Mouse (Mus musculus): ENCODE measurements around the gene Cxcl10. TPM values are rescaled to one million over a fixed set of nuclear protein-coding genes. Genes with fewer than 3 reads are reported as not detected.

The Cxcl10 gene
- not detected in 2 replicates for polyA plus RNA-seq (2012)

DNA sequence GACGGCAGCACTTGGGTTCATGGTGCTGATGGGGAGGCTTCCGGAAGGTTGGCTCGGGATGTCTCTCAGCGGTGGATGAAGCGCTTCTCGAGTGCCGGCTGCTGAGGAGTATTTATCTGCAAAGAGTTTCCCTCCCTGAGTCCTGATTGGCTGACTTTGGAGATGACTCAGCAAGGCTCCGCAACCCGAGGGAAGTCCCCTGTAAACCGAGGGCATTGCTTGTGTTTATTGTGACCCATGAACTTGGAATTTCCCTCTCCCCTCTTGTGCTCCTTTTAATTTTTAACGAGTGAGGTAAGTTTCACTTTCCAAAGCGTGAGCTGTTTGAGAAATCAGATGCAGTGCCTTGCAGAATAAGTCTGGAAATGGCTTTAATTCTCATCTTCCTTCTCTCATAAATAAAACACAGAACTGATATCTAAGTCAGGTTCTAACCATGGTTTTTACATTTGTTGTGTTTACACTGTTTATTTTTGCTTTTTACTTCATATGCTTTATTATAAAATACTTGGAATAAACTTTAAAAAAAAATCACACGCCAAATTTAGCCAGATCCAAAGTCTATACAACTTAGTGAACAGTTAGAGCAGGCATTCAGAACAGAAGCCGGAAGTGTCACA, at the start of gene Cxcl10:
Cxcl10 (minus strand) TSS at position 96 of the 620 bp plus-strand sequence.
- Histone ChIP-seq H3K9me3 (ENCODE audit: control insufficient read depth, low read length) (no peaks in the 10 kb centered on the region), H3K36me3 (ENCODE audit: control insufficient read depth) (no peaks in the 10 kb centered on the region), H3K27me3 (ENCODE audit: control insufficient read depth) (peaks cover 10% of the 10 kb centered on the region), H3K4me1 (ENCODE audit: control insufficient read depth) (peaks cover 24% of the 10 kb centered on the region), H3K4me3 (replicated peaks) (peak within 1 kb of the TSS; percentile 29)
- TF ChIP-seq GATA1 (IDR thresholded peaks at IDR 0.05; ENCODE audit: low read length), result no peak
- no peak for TF ChIP-seq TAL1 (IDR thresholded peaks at IDR 0.05; ENCODE audit: low read length)

DNA sequence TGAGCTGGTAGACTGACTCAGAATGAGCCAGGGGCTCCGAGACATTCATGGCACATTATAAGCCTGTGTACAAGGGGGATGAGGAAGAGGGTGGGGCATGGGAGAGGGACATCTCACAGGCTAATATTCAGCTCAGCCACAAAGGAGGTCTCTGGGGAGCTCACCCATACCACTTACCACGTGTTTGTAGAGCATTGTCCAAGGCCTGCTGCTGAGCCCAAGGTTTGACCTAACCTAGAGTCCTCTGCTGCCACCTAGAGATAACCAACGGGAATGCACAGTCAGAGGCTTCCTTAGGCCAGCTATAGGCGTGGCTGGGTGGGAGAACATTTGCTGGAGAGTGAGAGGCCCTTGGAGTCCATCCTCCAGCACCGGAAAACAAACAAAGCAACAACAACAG, 49.5 kb upstream of the Cxcl10 start:
- TF ChIP-seq GATA1 (IDR thresholded peaks at IDR 0.05; ENCODE audit: low read length) (no peak), TAL1 (IDR thresholded peaks at IDR 0.05; ENCODE audit: low read length) (no peak)
- Histone ChIP-seq H3K4me1 (ENCODE audit: control insufficient read depth) (peaks cover 46% of the 10 kb centered on the region), H3K9me3 (ENCODE audit: control insufficient read depth, low read length) (no peaks in the 10 kb centered on the region), H3K27me3 (ENCODE audit: control insufficient read depth) (peaks cover 8% of the 10 kb centered on the region), H3K36me3 (ENCODE audit: control insufficient read depth) (no peaks in the 10 kb centered on the region), H3K4me3 (replicated peaks) (no peak overlapping the region)

DNA sequence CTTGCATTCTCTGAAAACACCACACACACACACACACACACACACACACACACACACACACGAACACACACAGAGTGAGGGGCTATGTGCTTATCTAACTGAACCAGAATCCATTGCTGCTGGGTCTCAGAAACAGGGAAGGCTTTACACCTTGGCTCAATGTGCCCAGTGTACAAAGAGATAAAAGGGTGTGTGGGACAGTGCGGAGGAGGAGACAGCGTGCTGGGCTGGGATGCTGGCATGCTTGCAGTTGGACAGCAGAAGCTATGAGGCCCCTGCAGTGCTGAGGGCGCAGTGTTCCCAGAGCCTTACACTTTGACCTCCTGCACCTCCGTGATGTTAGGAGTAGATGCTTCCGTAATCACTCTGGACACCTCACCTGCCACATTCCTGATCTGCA, 47.8 kb upstream of the Cxcl10 start:
- peaks cover 25% of the 10 kb centered on the region for H3K27me3 ChIP-seq (ENCODE audit: control insufficient read depth)
- peaks cover 53% of the 10 kb centered on the region for H3K4me1 ChIP-seq (ENCODE audit: control insufficient read depth)
- no peaks in the 10 kb centered on the region for H3K36me3 ChIP-seq (ENCODE audit: control insufficient read depth)
- no peak for TF ChIP-seq GATA1 (IDR thresholded peaks at IDR 0.05; ENCODE audit: low read length)
- TF ChIP-seq TAL1 (IDR thresholded peaks at IDR 0.05; ENCODE audit: low read length), result peak; percentile 58; the same call in 2 of the 3 replicates
- H3K4me3 ChIP-seq (replicated peaks), result peak overlapping the region; percentile 1
- peaks cover 4% of the 10 kb centered on the region; the same call in 1 of the 2 replicates for H3K9me3 ChIP-seq (ENCODE audit: control insufficient read depth, low read length)

DNA sequence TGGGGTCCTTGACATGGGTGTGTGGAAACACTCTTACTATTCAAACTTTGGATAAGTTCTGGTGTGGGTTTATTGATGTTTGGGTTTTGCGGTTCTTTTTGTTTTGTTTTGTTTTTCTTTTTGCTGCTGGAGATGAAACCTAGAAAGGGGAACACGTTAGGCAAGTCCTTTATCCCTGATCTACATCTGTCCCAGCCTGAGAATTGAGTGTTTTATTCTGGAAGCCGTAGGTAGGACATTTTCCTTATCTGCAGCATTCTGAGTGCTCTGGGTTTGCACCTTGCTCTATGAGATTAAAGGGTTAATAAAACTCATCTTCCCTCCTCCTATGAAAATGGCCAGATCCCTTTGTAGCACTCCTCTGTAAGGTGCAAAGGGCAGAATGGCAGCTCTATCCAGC, 47.1 kb upstream of the Cxcl10 start:
- Histone ChIP-seq H3K4me3 (replicated peaks) (no peak overlapping the region), H3K9me3 (ENCODE audit: control insufficient read depth, low read length) (peaks cover 4% of the 10 kb centered on the region; the same call in 1 of the 2 replicates), H3K36me3 (ENCODE audit: control insufficient read depth) (no peaks in the 10 kb centered on the region), H3K27me3 (ENCODE audit: control insufficient read depth) (peaks cover 32% of the 10 kb centered on the region), H3K4me1 (ENCODE audit: control insufficient read depth) (peaks cover 53% of the 10 kb centered on the region)
- TF ChIP-seq TAL1 (IDR thresholded peaks at IDR 0.05; ENCODE audit: low read length) (no peak), GATA1 (IDR thresholded peaks at IDR 0.05; ENCODE audit: low read length) (no peak)

DNA sequence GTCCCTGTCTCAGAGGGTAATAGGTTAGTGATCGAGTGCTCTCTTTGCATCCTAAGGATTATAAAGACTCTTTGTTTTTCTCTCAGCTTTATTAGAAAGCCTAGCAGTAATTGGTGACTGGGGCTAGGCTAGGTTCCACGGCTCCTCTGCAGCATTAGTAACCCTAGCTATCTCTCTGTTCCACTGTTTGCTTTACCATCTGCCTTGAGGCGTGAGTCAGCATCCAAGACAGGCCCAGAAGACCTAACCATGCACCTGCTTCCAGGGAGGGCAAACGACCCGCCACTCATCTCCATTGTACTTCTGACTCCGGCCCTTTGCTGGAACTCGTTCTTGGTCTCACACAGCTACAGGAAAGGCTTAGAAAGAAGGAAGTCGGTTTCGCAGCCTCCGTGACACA, 45.2 kb upstream of the Cxcl10 start:
- Histone ChIP-seq H3K36me3 (ENCODE audit: control insufficient read depth) (no peaks in the 10 kb centered on the region), H3K4me3 (replicated peaks) (no peak overlapping the region), H3K27me3 (ENCODE audit: control insufficient read depth) (peaks cover 51% of the 10 kb centered on the region), H3K4me1 (ENCODE audit: control insufficient read depth) (peaks cover 53% of the 10 kb centered on the region), H3K9me3 (ENCODE audit: control insufficient read depth, low read length) (peaks cover 4% of the 10 kb centered on the region; the same call in 1 of the 2 replicates)
- no peak for TF ChIP-seq TAL1 (IDR thresholded peaks at IDR 0.05; ENCODE audit: low read length)
- TF ChIP-seq GATA1 (IDR thresholded peaks at IDR 0.05; ENCODE audit: low read length), result no peak

DNA sequence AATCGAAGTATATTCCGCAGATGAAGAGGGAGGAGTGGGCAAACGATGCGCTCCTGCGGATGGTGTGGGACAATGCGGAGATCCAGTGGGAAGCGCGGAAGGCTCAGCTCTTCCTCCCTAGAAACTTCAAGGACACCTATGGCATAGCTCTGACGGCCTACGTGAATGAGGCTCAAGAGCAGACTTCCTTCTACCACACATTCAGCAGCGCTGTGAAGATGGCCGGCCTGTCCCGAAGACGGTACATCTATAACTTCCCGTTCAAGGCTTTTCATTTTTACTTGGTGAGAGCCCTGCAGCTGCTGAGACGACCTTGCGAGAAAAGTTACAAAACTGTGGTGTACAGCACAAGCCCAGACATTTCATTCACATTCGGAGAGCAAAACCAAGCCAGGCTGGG, 43.9 kb upstream of the Cxcl10 start:
- Histone ChIP-seq H3K4me1 (ENCODE audit: control insufficient read depth) (peaks cover 41% of the 10 kb centered on the region), H3K27me3 (ENCODE audit: control insufficient read depth) (peaks cover 64% of the 10 kb centered on the region), H3K36me3 (ENCODE audit: control insufficient read depth) (no peaks in the 10 kb centered on the region), H3K4me3 (replicated peaks) (peak overlapping the region; percentile 44), H3K9me3 (ENCODE audit: control insufficient read depth, low read length) (peaks cover 4% of the 10 kb centered on the region; the same call in 1 of the 2 replicates)
- no peak for TF ChIP-seq GATA1 (IDR thresholded peaks at IDR 0.05; ENCODE audit: low read length)
- no peak for TF ChIP-seq TAL1 (IDR thresholded peaks at IDR 0.05; ENCODE audit: low read length)

DNA sequence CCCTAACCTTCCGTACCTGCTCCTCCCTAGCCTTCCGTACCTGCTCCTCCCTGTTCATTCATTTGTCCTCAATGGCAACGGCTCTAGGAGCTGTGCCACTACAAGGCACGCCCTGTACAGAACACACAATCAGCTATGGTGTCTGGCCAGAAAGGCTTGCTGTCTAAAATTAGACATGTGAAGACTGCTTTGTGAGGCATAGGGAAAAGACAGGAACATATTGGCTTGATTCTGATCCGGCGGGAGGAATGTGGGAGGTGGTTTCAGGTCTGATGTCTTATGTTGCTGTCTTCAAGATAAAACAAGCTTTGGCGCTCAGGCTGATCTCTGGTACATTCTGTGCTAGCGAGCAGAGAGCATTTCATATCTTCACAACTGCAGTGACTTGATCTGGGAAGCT, 41.9 kb upstream of the Cxcl10 start:
- TF ChIP-seq GATA1 (IDR thresholded peaks at IDR 0.05; ENCODE audit: low read length) (no peak), TAL1 (IDR thresholded peaks at IDR 0.05; ENCODE audit: low read length) (no peak)

DNA sequence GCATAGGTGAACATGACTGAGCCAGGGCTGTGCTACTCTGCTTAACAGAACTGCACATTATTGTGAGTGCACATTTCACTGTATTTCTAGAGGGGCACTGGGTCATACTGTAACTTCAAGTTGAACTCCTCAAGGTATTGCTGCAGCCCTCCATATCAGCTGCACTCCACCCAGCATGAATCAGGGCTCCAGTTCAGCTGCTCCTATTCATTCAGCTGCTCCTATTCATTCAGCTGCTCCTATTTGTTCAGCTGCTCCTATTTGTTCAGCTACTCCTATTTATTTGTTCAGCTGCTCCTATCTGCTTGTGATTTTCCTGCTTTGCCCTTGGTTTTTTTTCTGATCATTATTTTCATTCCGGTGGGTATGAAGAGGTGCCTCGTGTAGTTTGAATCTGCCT, 41.3 kb upstream of the Cxcl10 start:
- no peak overlapping the region for H3K4me3 ChIP-seq (replicated peaks)
- TF ChIP-seq TAL1 (IDR thresholded peaks at IDR 0.05; ENCODE audit: low read length) (no peak), GATA1 (IDR thresholded peaks at IDR 0.05; ENCODE audit: low read length) (no peak)
- no peaks in the 10 kb centered on the region for H3K36me3 ChIP-seq (ENCODE audit: control insufficient read depth)
- peaks cover 75% of the 10 kb centered on the region for H3K27me3 ChIP-seq (ENCODE audit: control insufficient read depth)
- peaks cover 4% of the 10 kb centered on the region; the same call in 1 of the 2 replicates for H3K9me3 ChIP-seq (ENCODE audit: control insufficient read depth, low read length)
- peaks cover 24% of the 10 kb centered on the region for H3K4me1 ChIP-seq (ENCODE audit: control insufficient read depth)

More for the DNA sequence above, 41.9 kb upstream of the Cxcl10 start:
- H3K36me3 ChIP-seq (ENCODE audit: control insufficient read depth), result no peaks in the 10 kb centered on the region
- H3K27me3 ChIP-seq (ENCODE audit: control insufficient read depth), result peaks cover 75% of the 10 kb centered on the region
- peaks cover 28% of the 10 kb centered on the region for H3K4me1 ChIP-seq (ENCODE audit: control insufficient read depth)
- peaks cover 4% of the 10 kb centered on the region; the same call in 1 of the 2 replicates for H3K9me3 ChIP-seq (ENCODE audit: control insufficient read depth, low read length)
- no peak overlapping the region for H3K4me3 ChIP-seq (replicated peaks)

DNA sequence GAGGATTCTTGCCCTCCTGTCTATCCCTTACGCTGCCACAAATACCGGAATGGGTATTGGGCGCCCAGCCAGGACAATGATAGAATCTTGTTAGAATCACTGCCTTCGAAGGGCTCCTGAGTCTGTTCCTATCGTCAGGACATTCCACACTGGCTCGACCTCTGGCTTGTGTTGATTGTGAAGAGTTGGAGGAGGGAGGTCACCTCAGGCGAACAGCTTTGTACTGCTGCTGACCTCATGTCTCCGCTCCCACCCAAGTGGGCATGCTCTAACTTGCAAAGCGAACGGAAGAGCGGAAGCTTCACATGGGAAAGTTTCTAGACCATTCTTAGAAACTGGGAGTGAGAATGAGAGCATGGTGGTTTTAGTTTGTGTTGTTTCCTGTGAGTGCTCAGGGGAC, 38.7 kb upstream of the Cxcl10 start:
- no peaks in the 10 kb centered on the region for H3K36me3 ChIP-seq (ENCODE audit: control insufficient read depth)
- peaks cover 60% of the 10 kb centered on the region for H3K27me3 ChIP-seq (ENCODE audit: control insufficient read depth)
- H3K4me3 ChIP-seq (replicated peaks), result no peak overlapping the region
- peaks cover 4% of the 10 kb centered on the region for H3K4me1 ChIP-seq (ENCODE audit: control insufficient read depth)
- peaks cover 3% of the 10 kb centered on the region; the same call in 1 of the 2 replicates for H3K9me3 ChIP-seq (ENCODE audit: control insufficient read depth, low read length)
- TF ChIP-seq GATA1 (IDR thresholded peaks at IDR 0.05; ENCODE audit: low read length) (no peak), TAL1 (IDR thresholded peaks at IDR 0.05; ENCODE audit: low read length) (no peak)

All from erythroblast, embryonic 14.5 days (primary cell).